Mouse (Mus musculus): ENCODE data around the gene Rasd1. TPM values are rescaled to one million over a fixed set of nuclear protein-coding genes. Genes with fewer than 3 reads are reported as not detected.
A peak's percentile ranks its signal among the peaks of the same experiment; 100 is the strongest.
"Not testable (repeated sequence)": the region's sequence is repeated elsewhere in the genome, so short reads cannot be mapped to it uniquely, and the experiment has no call there.

Rasd1 gene
- total and polyA plus RNA-seq, 3 experiments: 0.13 to 0.30 TPM; not detected in 1

DNA sequence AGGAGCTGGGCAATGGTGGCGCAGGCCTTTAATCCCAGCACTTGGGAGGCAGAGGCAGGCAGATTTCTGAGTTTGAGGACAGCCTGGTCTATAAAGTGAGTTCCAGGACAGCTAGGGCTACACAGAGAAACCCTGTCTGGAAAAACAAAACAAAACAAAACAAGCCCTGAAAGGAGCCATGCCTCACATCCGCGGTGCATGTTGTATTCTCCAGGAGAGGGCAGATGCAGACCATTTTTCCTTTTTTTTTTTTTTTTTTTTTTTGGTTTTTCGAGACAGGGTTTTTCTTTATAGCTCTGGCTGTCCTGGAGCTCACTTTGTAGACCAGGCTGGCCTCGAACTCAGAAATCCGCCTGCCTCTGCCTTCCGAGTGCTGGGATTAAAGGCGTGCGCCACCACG lies 19.9 kb downstream of the Rasd1 start:
- in situ Hi-C loops (cut with MboI; ENCODE audit: low pct_ligation_motif_present, low pct_unique_long_range_greater_than_20kb, low sequenced_read_pairs); H3K9ac ChIP-seq (ENCODE audit: insufficient read depth, low read depth); H3K9me3 ChIP-seq (replicated peaks; ENCODE audit: low read length); H3K4me2 ChIP-seq (ENCODE audit: insufficient read depth, low read depth, poor library complexity, severe bottlenecking); H3K27ac ChIP-seq (ENCODE audit: insufficient read depth, low read depth); DNase-seq (ENCODE audit: extremely low read depth); dilution Hi-C loops (cut with MboI; ENCODE audit: extremely low pct_ligation_motif_present, extremely low pct_unique_long_range_greater_than_20kb, low sequenced_read_pairs); H3K36me3 ChIP-seq (replicated peaks in 1 of 2; ENCODE audit: control insufficient read depth in 1 of 2, insufficient read depth in 1 of 2, low read length in 1 of 2); H3K4me3 ChIP-seq (replicated peaks in 1 of 3; ENCODE audit: low read depth in 2 of 3, low read length in 2 of 3, poor library complexity in 1 of 3): not testable (repeated sequence)
- peaks cover 4 to 35% of the 10 kb centered on the region in 2 experiments; a peak in 3 of 4 replicates for H3K4me1 ChIP-seq (ENCODE audit: control insufficient read depth in 1 of 2, insufficient read depth in 2 of 2)
- H3K27me3 ChIP-seq (replicated peaks): peaks cover 19% of the 10 kb centered on the region
- peak; percentile 60 for TF ChIP-seq ZNF384 (IDR thresholded peaks at IDR 0.05; ENCODE audit: low read depth, low read length)
- 0 out of 4 replicates have a peak, but pooled peaks of 1 of the 2 experiments have one; percentile 3 for TF ChIP-seq CTCF (conservative IDR thresholded peaks at IDR 0.05 in 1 of 2, IDR thresholded peaks at IDR 0.05 in 1 of 2; ENCODE audit: low read depth in 2 of 2, low read length in 2 of 2)
- H3K79me2 ChIP-seq (replicated peaks; ENCODE audit: control insufficient read depth, extremely low read depth, insufficient read depth, poor library complexity, severe bottlenecking): peaks cover 12% of the 10 kb centered on the region

- H3K79me2 ChIP-seq (replicated peaks; ENCODE audit: control insufficient read depth, extremely low read depth, insufficient read depth, poor library complexity, severe bottlenecking): no peaks in the 10 kb centered on the region
- H3K27ac ChIP-seq (ENCODE audit: insufficient read depth, low read depth): no peak overlapping the region
- peaks cover 32% of the 10 kb centered on the region for H3K27me3 ChIP-seq (replicated peaks)
- H3K9me3 ChIP-seq (replicated peaks; ENCODE audit: low read length): peaks cover 5% of the 10 kb centered on the region
- no peaks in the 10 kb centered on the region for H3K36me3 ChIP-seq (replicated peaks in 1 of 2; ENCODE audit: control insufficient read depth in 1 of 2, insufficient read depth in 1 of 2, low read length in 1 of 2)
- TF ChIP-seq ZNF384 (IDR thresholded peaks at IDR 0.05; ENCODE audit: low read depth, low read length) (peak; percentile 70), ZKSCAN1 (IDR thresholded peaks at IDR 0.05; ENCODE audit: borderline replicate concordance, low read depth, low read length) (no peak)
- H3K4me3 ChIP-seq (replicated peaks in 1 of 3; ENCODE audit: low read depth in 2 of 3, low read length in 2 of 3, poor library complexity in 1 of 3): no peak overlapping the region
- no peak overlapping the region for H3K4me2 ChIP-seq (ENCODE audit: insufficient read depth, low read depth, poor library complexity, severe bottlenecking)
- H3K9ac ChIP-seq (ENCODE audit: insufficient read depth, low read depth): no peak overlapping the region
- in situ Hi-C loops (cut with MboI; ENCODE audit: low pct_ligation_motif_present, low pct_unique_long_range_greater_than_20kb, low sequenced_read_pairs) (no loop called here), dilution Hi-C loops (cut with MboI; ENCODE audit: extremely low pct_ligation_motif_present, extremely low pct_unique_long_range_greater_than_20kb, low sequenced_read_pairs) (no loop called here)
- peaks cover 0 to 14% of the 10 kb centered on the region in 2 experiments; a peak in 2 of 4 replicates for H3K4me1 ChIP-seq (ENCODE audit: control insufficient read depth in 1 of 2, insufficient read depth in 2 of 2)
- no peak for DNase-seq (ENCODE audit: extremely low read depth)
Observed at GRCm38 (mm10) chr11:59941391-59941790, 23.4 kb downstream of the Rasd1 start.

GRCm38 (mm10) chr11:59940645-59941044 lies 24.1 kb downstream of the Rasd1 start:
- H3K4me3 ChIP-seq (replicated peaks in 1 of 3; ENCODE audit: low read depth in 2 of 3, low read length in 2 of 3, poor library complexity in 1 of 3): no peak overlapping the region
- TF ChIP-seq MEF2A (IDR thresholded peaks at IDR 0.05; ENCODE audit: borderline replicate concordance, low read depth, low read length) (no peak), MXI1 (IDR thresholded peaks at IDR 0.05; ENCODE audit: low read depth, low read length) (no peak), ZMIZ1 (IDR thresholded peaks at IDR 0.05; ENCODE audit: low read depth, low read length) (no peak), POLR2A (IDR thresholded peaks at IDR 0.05; ENCODE audit: low read depth, low read length) (no peak), TCF12 (IDR thresholded peaks at IDR 0.05; ENCODE audit: low read depth, low read length) (no peak), ZKSCAN1 (IDR thresholded peaks at IDR 0.05; ENCODE audit: borderline replicate concordance, low read depth, low read length) (no peak), USF2 (conservative IDR thresholded peaks at IDR 0.05; ENCODE audit: low read depth, low read length) (no peak), NELFE (IDR thresholded peaks at IDR 0.05; ENCODE audit: low read depth, low read length) (no peak), ETS1 (conservative IDR thresholded peaks at IDR 0.05; ENCODE audit: low read depth, low read length) (no peak), IRF4 (IDR thresholded peaks at IDR 0.05; ENCODE audit: low read depth, low read length) (no peak), SIN3A (IDR thresholded peaks at IDR 0.05; ENCODE audit: low read length) (no peak), KAT2A (IDR thresholded peaks at IDR 0.05; ENCODE audit: insufficient replicate concordance, low read length) (no peak), EP300 (IDR thresholded peaks at IDR 0.05; ENCODE audit: low read length) (no peak), ZNF384 (IDR thresholded peaks at IDR 0.05; ENCODE audit: low read depth, low read length) (no peak), RAD21 (IDR thresholded peaks at IDR 0.05; ENCODE audit: low read depth, low read length) (no peak), SMC3 (IDR thresholded peaks at IDR 0.05; ENCODE audit: low read depth, low read length) (no peak), JUN (IDR thresholded peaks at IDR 0.05; ENCODE audit: insufficient read depth, low read depth, low read length) (no peak), E2F4 (IDR thresholded peaks at IDR 0.05; ENCODE audit: insufficient replicate concordance, low read depth, low read length) (no peak)
- H3K36me3 ChIP-seq (replicated peaks in 1 of 2; ENCODE audit: control insufficient read depth in 1 of 2, insufficient read depth in 1 of 2, low read length in 1 of 2): no peaks in the 10 kb centered on the region
- peaks cover 0 to 14% of the 10 kb centered on the region in 2 experiments; a peak in 2 of 4 replicates for H3K4me1 ChIP-seq (ENCODE audit: control insufficient read depth in 1 of 2, insufficient read depth in 2 of 2)
- dilution Hi-C loops (cut with MboI; ENCODE audit: extremely low pct_ligation_motif_present, extremely low pct_unique_long_range_greater_than_20kb, low sequenced_read_pairs) (no loop called here), in situ Hi-C loops (cut with MboI; ENCODE audit: low pct_ligation_motif_present, low pct_unique_long_range_greater_than_20kb, low sequenced_read_pairs) (no loop called here)
- DNase-seq (ENCODE audit: extremely low read depth): no peak
- H3K9ac ChIP-seq (ENCODE audit: insufficient read depth, low read depth): no peak overlapping the region
- H3K4me2 ChIP-seq (ENCODE audit: insufficient read depth, low read depth, poor library complexity, severe bottlenecking): no peak overlapping the region
- H3K27ac ChIP-seq (ENCODE audit: insufficient read depth, low read depth): no peak overlapping the region
- no peaks in the 10 kb centered on the region for H3K79me2 ChIP-seq (replicated peaks; ENCODE audit: control insufficient read depth, extremely low read depth, insufficient read depth, poor library complexity, severe bottlenecking)
- peaks cover 33% of the 10 kb centered on the region for H3K27me3 ChIP-seq (replicated peaks)
- H3K9me3 ChIP-seq (replicated peaks; ENCODE audit: low read length): peaks cover 5% of the 10 kb centered on the region
